Comparison of ENCODE assay signal across 8 mouse cellular contexts in the genomic region with DNA sequence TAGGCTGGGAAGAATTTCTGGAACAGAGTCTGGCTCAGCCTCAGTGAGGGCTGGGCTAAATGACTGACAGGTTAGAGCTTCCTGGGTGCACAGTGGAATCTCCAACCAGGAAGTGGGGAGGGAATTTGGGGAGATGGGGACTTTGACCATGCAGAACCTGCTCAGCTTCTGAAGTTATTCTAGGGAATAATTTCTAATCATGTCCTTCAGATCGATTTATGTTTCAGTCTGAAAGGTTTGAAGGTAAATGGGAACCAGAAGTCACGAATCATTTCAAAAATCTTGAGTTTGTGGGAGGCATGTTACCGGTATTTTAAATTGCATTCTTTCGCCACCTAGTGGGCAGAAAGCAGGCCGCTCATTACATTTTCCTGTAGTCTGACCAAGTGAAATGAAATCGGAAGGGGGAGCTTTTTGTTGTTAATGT.
DNase-seq lines count a peak whose midpoint lies in the region; ATAC-seq and TF ChIP-seq lines count a peak whose summit lies in the region.

No protein-coding gene starts in this region.

- H3K9ac ChIP-seq in forebrain, embryonic 16.5 days (replicated peaks; ENCODE audit: low read depth, low read length): no peak overlapping the region

- WGBS in forebrain, embryonic 16.5 days: 2% methylated on average over 6 of the region's 6 CpGs
- under 1% methylated on average over 6 of the region's 6 CpGs for WGBS in small intestine, adult 2 months

- no peaks in the 10 kb centered on the region for H3K36me3 ChIP-seq in forebrain, embryonic 16.5 days (ENCODE audit: control insufficient read depth, insufficient read depth)
- no peaks in the 10 kb centered on the region for H3K36me3 ChIP-seq in small intestine, adult 2 months (ENCODE audit: control insufficient read depth, insufficient read depth, low read length)

- no peaks in the 10 kb centered on the region for H3K9me3 ChIP-seq in forebrain, embryonic 16.5 days (ENCODE audit: control insufficient read depth, low read length)

- H3K4me2 ChIP-seq in forebrain, embryonic 16.5 days (ENCODE audit: low read length): peak overlapping the region; percentile 61

- H3K4me3 ChIP-seq in forebrain, embryonic 16.5 days (replicated peaks; ENCODE audit: low read length): peak overlapping the region; percentile 26
- H3K4me3 ChIP-seq in small intestine, adult 2 months (ENCODE audit: low read depth, low read length): no peak overlapping the region

- H3K27ac ChIP-seq in forebrain, embryonic 16.5 days (ENCODE audit: low read length): no peak overlapping the region
- H3K27ac ChIP-seq in small intestine, adult 2 months (ENCODE audit: insufficient read depth, low read depth, low read length): no peak overlapping the region

- H3K27me3 ChIP-seq in forebrain, embryonic 16.5 days (replicated peaks; ENCODE audit: control insufficient read depth, insufficient read depth, low read length): no peaks in the 10 kb centered on the region
- no peaks in the 10 kb centered on the region for H3K27me3 ChIP-seq in small intestine, adult 2 months (ENCODE audit: control insufficient read depth, insufficient read depth, low read length)

- peak; percentile 43 to 85 for DNase-seq in adrenal gland, adult (ENCODE audit: inconsistent age in 2 of 2, low spot score in 1 of 2)
- DNase-seq in adrenal gland, postnatal 4 days (ENCODE audit: low spot score in 2 of 2): no peak
- peak; percentile 57 for DNase-seq in c-Kit-positive CD71-positive TER-119-negative erythroid progenitor cells, embryonic 14.5 days (ENCODE audit: low read depth)
- DNase-seq in hindlimb bud, embryonic 11.5 days (ENCODE audit: extremely low spot score, low read depth, low spot score): peak; percentile 26
- DNase-seq in left cerebral cortex, adult 18-20 months (ENCODE audit: low spot score in 2 of 2): peak; percentile 44 to 54
- DNase-seq in lung, postnatal 36 days: peak; percentile 85

- peaks cover 9% of the 10 kb centered on the region for H3K4me1 ChIP-seq in forebrain, embryonic 16.5 days (replicated peaks; ENCODE audit: control insufficient read depth, insufficient read depth, low read length)
- H3K4me1 ChIP-seq in small intestine, adult 2 months (ENCODE audit: control insufficient read depth, insufficient read depth, insufficient read length, low read length): peaks cover 7% of the 10 kb centered on the region; the same call in 1 of the 2 replicates

- peak; percentile 14; the same call in 1 of the 2 replicates for TF ChIP-seq CTCF in small intestine, adult 2 months (IDR thresholded peaks at IDR 0.05; ENCODE audit: extremely low read depth, insufficient read length, insufficient replicate concordance, low read depth, low read length)

- ATAC-seq in forebrain, embryonic 16.5 days: peak; percentile 73

- no peak for TF ChIP-seq POLR2A in small intestine, adult 2 months (IDR thresholded peaks at IDR 0.05; ENCODE audit: low read depth, low read length)

Comparison
In these comparisons a context has a peak if more than half of its experiments do, and no peak if none do; other contexts are left out.
1. DNase-seq: peak in adrenal gland, adult (2 of 2), c-Kit-positive CD71-positive TER-119-negative erythroid progenitor cells, embryonic 14.5 days (single experiment), hindlimb bud, embryonic 11.5 days (single experiment), left cerebral cortex, adult 18-20 months (2 of 2) and lung, postnatal 36 days (single experiment); none in adrenal gland, postnatal 4 days (0 of 2).